Mouse (Mus musculus): Measurements from ENCODE around the gene Cdh23. TPM values are rescaled to one million over a fixed set of nuclear protein-coding genes. Genes with fewer than 3 reads are reported as not detected.

Gene Cdh23
- polyA plus RNA-seq, 1 experiment from 2014 or later = 0.06 TPM

GRCm38 (mm10) chr10:60398051-60398814 is 298.1 kb downstream of the Cdh23 start:
- 88% methylated on average over 10 of the region's 10 CpGs for WGBS

GRCm38 (mm10) chr10:60395605-60396004 is 300.7 kb downstream of the Cdh23 start:
- H3K9ac ChIP-seq = no peak overlapping the region
- no peaks in the 10 kb centered on the region for H3K36me3 ChIP-seq
- ATAC-seq (ENCODE audit: insufficient number of reproducible peaks, low FRiP score) = no peak
- no peak overlapping the region for H3K27ac ChIP-seq (ENCODE audit: poor library complexity, severe bottlenecking)
- no peak overlapping the region for H3K4me3 ChIP-seq
- H3K9me3 ChIP-seq (replicated peaks) = no peaks in the 10 kb centered on the region
- H3K4me2 ChIP-seq = no peak overlapping the region
- 72% methylated on average over 5 of the region's 5 CpGs for WGBS
- H3K27me3 ChIP-seq (replicated peaks) = no peaks in the 10 kb centered on the region
- peaks cover 22% of the 10 kb centered on the region for H3K4me1 ChIP-seq (replicated peaks)

More at GRCm38 (mm10) chr10:60398051-60398814, 298.1 kb downstream of the Cdh23 start:
- no peaks in the 10 kb centered on the region for H3K36me3 ChIP-seq
- ATAC-seq (ENCODE audit: insufficient number of reproducible peaks, low FRiP score) = no peak
- H3K9ac ChIP-seq = no peak overlapping the region
- H3K4me3 ChIP-seq = no peak overlapping the region
- H3K27ac ChIP-seq (ENCODE audit: poor library complexity, severe bottlenecking) = no peak overlapping the region
- peaks cover 9% of the 10 kb centered on the region for H3K27me3 ChIP-seq (replicated peaks)
- H3K4me1 ChIP-seq (replicated peaks) = peaks cover 17% of the 10 kb centered on the region
- H3K4me2 ChIP-seq = no peak overlapping the region
- H3K9me3 ChIP-seq (replicated peaks) = no peaks in the 10 kb centered on the region

GRCm38 (mm10) chr10:60394936-60395335 is 301.4 kb downstream of the Cdh23 start:
- Histone ChIP-seq H3K9ac (no peak overlapping the region), H3K4me1 (replicated peaks) (peaks cover 29% of the 10 kb centered on the region), H3K36me3 (no peaks in the 10 kb centered on the region), H3K4me2 (no peak overlapping the region), H3K27me3 (replicated peaks) (no peaks in the 10 kb centered on the region), H3K4me3 (no peak overlapping the region), H3K9me3 (replicated peaks) (no peaks in the 10 kb centered on the region), H3K27ac (ENCODE audit: poor library complexity, severe bottlenecking) (no peak overlapping the region)
- ATAC-seq (ENCODE audit: insufficient number of reproducible peaks, low FRiP score) = no peak
- WGBS = 51% methylated on average over 7 of the region's 7 CpGs

GRCm38 (mm10) chr10:60391661-60392060 is 304.6 kb downstream of the Cdh23 start:
- H3K27ac ChIP-seq (ENCODE audit: poor library complexity, severe bottlenecking) = no peak overlapping the region
- H3K4me2 ChIP-seq = no peak overlapping the region
- H3K9ac ChIP-seq = no peak overlapping the region
- no peak overlapping the region for H3K4me3 ChIP-seq
- peaks cover 31% of the 10 kb centered on the region for H3K4me1 ChIP-seq (replicated peaks)
- no peaks in the 10 kb centered on the region for H3K9me3 ChIP-seq (replicated peaks)
- H3K27me3 ChIP-seq (replicated peaks) = no peaks in the 10 kb centered on the region
- H3K36me3 ChIP-seq = no peaks in the 10 kb centered on the region
- no peak for ATAC-seq (ENCODE audit: insufficient number of reproducible peaks, low FRiP score)
- WGBS = 88% methylated on average over 9 of the region's 9 CpGs

- ATAC-seq (ENCODE audit: insufficient number of reproducible peaks, low FRiP score) = no peak
- H3K27me3 ChIP-seq (replicated peaks) = no peaks in the 10 kb centered on the region
- H3K4me1 ChIP-seq (replicated peaks) = peaks cover 31% of the 10 kb centered on the region
- H3K9ac ChIP-seq = no peak overlapping the region
- no peaks in the 10 kb centered on the region for H3K36me3 ChIP-seq
- 62% methylated on average over 5 of the region's 5 CpGs for WGBS
- H3K27ac ChIP-seq (ENCODE audit: poor library complexity, severe bottlenecking) = no peak overlapping the region
- no peak overlapping the region for H3K4me3 ChIP-seq
- H3K9me3 ChIP-seq (replicated peaks) = no peaks in the 10 kb centered on the region
- no peak overlapping the region for H3K4me2 ChIP-seq
These were observed 305.3 kb downstream of the Cdh23 start for GRCm38 (mm10) chr10:60390904-60391420.

- H3K4me2 ChIP-seq = no peak overlapping the region
- 39% methylated on average over 6 of the region's 6 CpGs for WGBS
- no peak for ATAC-seq (ENCODE audit: insufficient number of reproducible peaks, low FRiP score)
- H3K9ac ChIP-seq = no peak overlapping the region
- H3K9me3 ChIP-seq (replicated peaks) = no peaks in the 10 kb centered on the region
- H3K4me1 ChIP-seq (replicated peaks) = peaks cover 29% of the 10 kb centered on the region
- no peak overlapping the region for H3K4me3 ChIP-seq
- H3K27me3 ChIP-seq (replicated peaks) = no peaks in the 10 kb centered on the region
- H3K36me3 ChIP-seq = no peaks in the 10 kb centered on the region
- H3K27ac ChIP-seq (ENCODE audit: poor library complexity, severe bottlenecking) = no peak overlapping the region
These were observed 305.9 kb downstream of the Cdh23 start for GRCm38 (mm10) chr10:60390177-60390903.

GRCm38 (mm10) chr10:60389447-60389865 is 306.8 kb downstream of the Cdh23 start:
- ATAC-seq (ENCODE audit: insufficient number of reproducible peaks, low FRiP score) = no peak
- H3K27me3 ChIP-seq (replicated peaks) = no peaks in the 10 kb centered on the region
- no peak overlapping the region for H3K4me3 ChIP-seq
- peaks cover 22% of the 10 kb centered on the region for H3K4me1 ChIP-seq (replicated peaks)
- no peak overlapping the region for H3K9ac ChIP-seq
- no peaks in the 10 kb centered on the region for H3K9me3 ChIP-seq (replicated peaks)
- no peak overlapping the region for H3K27ac ChIP-seq (ENCODE audit: poor library complexity, severe bottlenecking)
- 12% methylated on average over 9 of the region's 9 CpGs for WGBS
- peak overlapping the region; percentile 22 for H3K4me2 ChIP-seq
- H3K36me3 ChIP-seq = no peaks in the 10 kb centered on the region

- Histone ChIP-seq H3K4me1 (replicated peaks) (peaks cover 22% of the 10 kb centered on the region), H3K4me2 (no peak overlapping the region), H3K9me3 (replicated peaks) (no peaks in the 10 kb centered on the region), H3K36me3 (no peaks in the 10 kb centered on the region), H3K4me3 (no peak overlapping the region), H3K9ac (no peak overlapping the region), H3K27me3 (replicated peaks) (no peaks in the 10 kb centered on the region), H3K27ac (ENCODE audit: poor library complexity, severe bottlenecking) (no peak overlapping the region)
- ATAC-seq (ENCODE audit: insufficient number of reproducible peaks, low FRiP score) = no peak
- WGBS = 76% methylated on average over 2 of the region's 2 CpGs
These were observed 308.0 kb downstream of the Cdh23 start for GRCm38 (mm10) chr10:60388332-60388731.

- H3K36me3 ChIP-seq = no peaks in the 10 kb centered on the region
- H3K9ac ChIP-seq = no peak overlapping the region
- peaks cover 15% of the 10 kb centered on the region for H3K4me1 ChIP-seq (replicated peaks)
- H3K4me2 ChIP-seq = no peak overlapping the region
- H3K27ac ChIP-seq (ENCODE audit: poor library complexity, severe bottlenecking) = no peak overlapping the region
- H3K9me3 ChIP-seq (replicated peaks) = no peaks in the 10 kb centered on the region
- no peak overlapping the region for H3K4me3 ChIP-seq
- no peak for ATAC-seq (ENCODE audit: insufficient number of reproducible peaks, low FRiP score)
- no peaks in the 10 kb centered on the region for H3K27me3 ChIP-seq (replicated peaks)
- 59% methylated on average over 10 of the region's 10 CpGs for WGBS
These were observed 315.0 kb downstream of the Cdh23 start for GRCm38 (mm10) chr10:60381142-60381925.

GRCm38 (mm10) chr10:60380229-60380628 is 316.1 kb downstream of the Cdh23 start:
- no peak overlapping the region for H3K4me2 ChIP-seq
- no peak overlapping the region for H3K27ac ChIP-seq (ENCODE audit: poor library complexity, severe bottlenecking)
- peaks cover 15% of the 10 kb centered on the region for H3K4me1 ChIP-seq (replicated peaks)
- H3K4me3 ChIP-seq = no peak overlapping the region
- no peaks in the 10 kb centered on the region for H3K36me3 ChIP-seq
- no peaks in the 10 kb centered on the region for H3K27me3 ChIP-seq (replicated peaks)
- WGBS = 58% methylated on average over 3 of the region's 3 CpGs
- H3K9me3 ChIP-seq (replicated peaks) = no peaks in the 10 kb centered on the region
- peak; percentile 49; the same call in 1 of the 2 replicates for ATAC-seq (ENCODE audit: insufficient number of reproducible peaks, low FRiP score)
- no peak overlapping the region for H3K9ac ChIP-seq

Data from heart, embryonic 12.5 days (tissue).